ENCODE assay signal across 15 mouse cellular contexts in genomic region chr7:128003098-128003497, GRCm38 (mm10). TPM values are rescaled to one million over a fixed set of nuclear protein-coding genes. Genes with fewer than 3 reads are reported as not detected.
DNase-seq lines count a peak whose midpoint lies in the region; ATAC-seq and TF ChIP-seq lines count a peak whose summit lies in the region.
"Had no signal": no experiment of that assay in that cellular context is flagged by ENCODE, and none has a peak within 500 bp of the region (broad histone marks: within the 10 kb centered on the region; RNA-seq: fewer than 3 reads in every experiment).

No protein-coding gene starts in this region.

- TF ChIP-seq CTCF in intestine, postnatal 0 days (IDR thresholded peaks at IDR 0.05; ENCODE audit: low read depth) = no peak

- no peaks in the 10 kb centered on the region for H3K36me3 ChIP-seq in heart, embryonic 13.5 days
- H3K36me3 ChIP-seq in kidney, embryonic 15.5 days = no peaks in the 10 kb centered on the region
- H3K36me3 ChIP-seq in intestine, embryonic 15.5 days = no peaks in the 10 kb centered on the region
- no peaks in the 10 kb centered on the region for H3K36me3 ChIP-seq in intestine, postnatal 0 days (ENCODE audit: control insufficient read depth, insufficient read depth)
- H3K36me3 ChIP-seq in liver, embryonic 11.5 days (ENCODE audit: control insufficient read depth, insufficient read depth, low read length) = no peaks in the 10 kb centered on the region
- H3K36me3 ChIP-seq: embryonic facial prominence, embryonic 13.5 days; forebrain, embryonic 12.5 days; hindbrain, embryonic 15.5 days had no signal

- peak overlapping the region; percentile 51 for H3K27ac ChIP-seq in heart, embryonic 13.5 days (replicated peaks)
- H3K27ac ChIP-seq in kidney, embryonic 15.5 days = peak overlapping the region; percentile 93
- peak overlapping the region; percentile 91 for H3K27ac ChIP-seq in intestine, embryonic 15.5 days
- H3K27ac ChIP-seq in intestine, postnatal 0 days (ENCODE audit: low read depth, low read length) = peak overlapping the region; percentile 91
- H3K27ac ChIP-seq in liver, embryonic 11.5 days (ENCODE audit: low read depth, low read length) = no peak overlapping the region
- H3K27ac ChIP-seq: embryonic facial prominence, embryonic 13.5 days; forebrain, embryonic 12.5 days; hindbrain, embryonic 15.5 days had no signal

- H3K4me2 ChIP-seq in heart, embryonic 13.5 days = no peak overlapping the region
- H3K4me2 ChIP-seq in kidney, embryonic 15.5 days = no peak overlapping the region
- no peak overlapping the region for H3K4me2 ChIP-seq in intestine, embryonic 15.5 days (replicated peaks)
- H3K4me2 ChIP-seq in intestine, postnatal 0 days (replicated peaks; ENCODE audit: low read depth) = peak overlapping the region; percentile 59; the same call in 1 of the 2 replicates
- no peak overlapping the region for H3K4me2 ChIP-seq in liver, embryonic 11.5 days
- H3K4me2 ChIP-seq: embryonic facial prominence, embryonic 13.5 days; forebrain, embryonic 12.5 days; hindbrain, embryonic 15.5 days had no signal

- no peak overlapping the region for H3K4me3 ChIP-seq in heart, embryonic 13.5 days
- H3K4me3 ChIP-seq in kidney, embryonic 15.5 days (replicated peaks) = no peak overlapping the region
- H3K4me3 ChIP-seq in intestine, embryonic 15.5 days (replicated peaks) = no peak overlapping the region
- no peak overlapping the region for H3K4me3 ChIP-seq in intestine, postnatal 0 days (ENCODE audit: low read depth, low read length)
- H3K4me3 ChIP-seq in liver, embryonic 11.5 days (ENCODE audit: low read depth, low read length) = no peak overlapping the region
- H3K4me3 ChIP-seq: embryonic facial prominence, embryonic 13.5 days; forebrain, embryonic 12.5 days; hindbrain, embryonic 15.5 days had no signal

- no peak for DNase-seq in heart, adult 18-20 months
- DNase-seq in kidney, postnatal 10 days = no peak
- DNase-seq in left cerebral cortex, postnatal 4 days = no peak
- DNase-seq in liver, embryonic 11.5 days (ENCODE audit: low spot score) = no peak
- DNase-seq: adrenal gland, adult 2 months; adrenal gland, postnatal 25 days had no signal

- H3K4me1 ChIP-seq in heart, embryonic 13.5 days = peaks cover 32% of the 10 kb centered on the region
- peaks cover 26% of the 10 kb centered on the region for H3K4me1 ChIP-seq in kidney, embryonic 15.5 days
- H3K4me1 ChIP-seq in intestine, embryonic 15.5 days (replicated peaks) = peaks cover 18% of the 10 kb centered on the region
- H3K4me1 ChIP-seq in intestine, postnatal 0 days (replicated peaks; ENCODE audit: control insufficient read depth, insufficient read depth, low read length) = peaks cover 19% of the 10 kb centered on the region
- 0 out of 2 replicates have a peak, but pooled peaks cover 2% of the 10 kb centered on the region for H3K4me1 ChIP-seq in liver, embryonic 11.5 days (replicated peaks; ENCODE audit: control insufficient read depth, insufficient read depth, low read length)
- H3K4me1 ChIP-seq: hindbrain, embryonic 15.5 days had no signal

- H3K9ac ChIP-seq in heart, embryonic 13.5 days = no peak overlapping the region
- H3K9ac ChIP-seq in kidney, embryonic 15.5 days = no peak overlapping the region
- H3K9ac ChIP-seq in intestine, embryonic 15.5 days = no peak overlapping the region
- H3K9ac ChIP-seq in intestine, postnatal 0 days (ENCODE audit: low read depth, low read length) = no peak overlapping the region
- no peak overlapping the region for H3K9ac ChIP-seq in liver, embryonic 11.5 days (ENCODE audit: low read depth, low read length)
- H3K9ac ChIP-seq: embryonic facial prominence, embryonic 13.5 days; forebrain, embryonic 12.5 days; hindbrain, embryonic 15.5 days had no signal

- no peak for ATAC-seq in heart, embryonic 13.5 days (ENCODE audit: extremely low read depth, insufficient number of reproducible peaks, low FRiP score, low TSS enrichment)
- no peak for ATAC-seq in kidney, embryonic 15.5 days (replicated peaks; ENCODE audit: low FRiP score)
- 0 out of 2 replicates have a peak, but pooled peaks have one; percentile 39 for ATAC-seq in intestine, embryonic 15.5 days
- peak; percentile 67 for ATAC-seq in intestine, postnatal 0 days
- ATAC-seq in liver, embryonic 11.5 days (replicated peaks; ENCODE audit: low FRiP score) = no peak
- ATAC-seq: forebrain, embryonic 16.5 days had no signal

- WGBS in heart, embryonic 13.5 days = 73% methylated on average over 6 of the region's 6 CpGs
- WGBS in kidney, embryonic 15.5 days = 83% methylated on average over 6 of the region's 6 CpGs
- 69% methylated on average over 6 of the region's 6 CpGs for WGBS in intestine, embryonic 15.5 days
- WGBS in intestine, postnatal 0 days = 43% methylated on average over 6 of the region's 6 CpGs
- WGBS in liver, embryonic 11.5 days = 78% methylated on average over 6 of the region's 6 CpGs

- intact Hi-C loops in left cerebral cortex, postnatal 4 days (cut with DNase I) = no loop called here

- H3K27me3 ChIP-seq in heart, embryonic 13.5 days (replicated peaks) = peaks cover 33% of the 10 kb centered on the region; the same call in 1 of the 2 replicates
- H3K27me3 ChIP-seq in kidney, embryonic 15.5 days = peaks cover 9% of the 10 kb centered on the region; the same call in 1 of the 2 replicates
- no peaks in the 10 kb centered on the region for H3K27me3 ChIP-seq in intestine, embryonic 15.5 days (replicated peaks)
- no peaks in the 10 kb centered on the region for H3K27me3 ChIP-seq in intestine, postnatal 0 days (replicated peaks; ENCODE audit: control insufficient read depth, insufficient read depth, low read length)
- H3K27me3 ChIP-seq in liver, embryonic 11.5 days (replicated peaks; ENCODE audit: control insufficient read depth, insufficient read depth, low read length) = peaks cover 12% of the 10 kb centered on the region; the same call in 1 of the 2 replicates
- H3K27me3 ChIP-seq: hindbrain, embryonic 15.5 days had no signal

- no peaks in the 10 kb centered on the region for H3K9me3 ChIP-seq in heart, embryonic 13.5 days
- H3K9me3 ChIP-seq in kidney, embryonic 15.5 days (replicated peaks) = no peaks in the 10 kb centered on the region; the same call in 1 of the 2 replicates
- no peaks in the 10 kb centered on the region for H3K9me3 ChIP-seq in intestine, embryonic 15.5 days
- H3K9me3 ChIP-seq in intestine, postnatal 0 days (ENCODE audit: control insufficient read depth) = no peaks in the 10 kb centered on the region
- no peaks in the 10 kb centered on the region for H3K9me3 ChIP-seq in liver, embryonic 11.5 days (ENCODE audit: control insufficient read depth, low read length)
- H3K9me3 ChIP-seq: embryonic facial prominence, embryonic 13.5 days; forebrain, embryonic 12.5 days; hindbrain, embryonic 15.5 days had no signal

RNA-seq across cellular contexts. Expression of gene Trim72, which starts 0.7 kb away (rescaled TPM):
- 0.76 and 1.0 TPM in 2 replicates for polyA plus RNA-seq in heart, embryonic 13.5 days (2015; fragmentation: Nextera tagmentation; extraction: Ambion mirVana)
- 100 to 1,000 TPM; 279 to 317 TPM for total RNA-seq in heart, adult 18-20 months (2021)
- 0.31 and 0.60 TPM in 2 replicates for polyA plus RNA-seq in kidney, embryonic 15.5 days (2015; fragmentation: Nextera tagmentation; extraction: Ambion mirVana)
- 0.19 and 0.53 TPM in 2 replicates for polyA plus RNA-seq in intestine, embryonic 15.5 days (2015; fragmentation: Nextera tagmentation; extraction: Ambion mirVana)
- 0.29 and 0.47 TPM in 2 replicates for polyA plus RNA-seq in intestine, postnatal 0 days (2015; fragmentation: Nextera tagmentation; extraction: Ambion mirVana)
- under 1 TPM; 0.26 to 0.56 TPM for total RNA-seq in left cerebral cortex, postnatal 4 days (2021)
- polyA plus RNA-seq in liver, embryonic 11.5 days (2014; fragmentation: Nextera tagmentation; extraction: Ambion mirVana) = not detected in 2 replicates
- polyA plus RNA-seq: forebrain, embryonic 12.5 days; forebrain, embryonic 16.5 days; hindbrain, embryonic 11.5 days; hindbrain, embryonic 15.5 days had no signal

RNA-seq across cellular contexts. Expression of gene Pycard, which starts 9.4 kb away (rescaled TPM):
- 39.1 and 42.6 TPM in 2 replicates for polyA plus RNA-seq in heart, embryonic 13.5 days (2015; fragmentation: Nextera tagmentation; extraction: Ambion mirVana)
- total RNA-seq in heart, adult 18-20 months (2021) = 10 to 100 TPM in 1 of 2 experiments, 1 to 10 TPM in 1; 9.0 to 10.5 TPM
- polyA plus RNA-seq in kidney, embryonic 15.5 days (2015; fragmentation: Nextera tagmentation; extraction: Ambion mirVana) = 43.9 and 45.1 TPM in 2 replicates
- 418 and 480 TPM in 2 replicates for polyA plus RNA-seq in intestine, embryonic 15.5 days (2015; fragmentation: Nextera tagmentation; extraction: Ambion mirVana)
- 537 and 545 TPM in 2 replicates for polyA plus RNA-seq in intestine, postnatal 0 days (2015; fragmentation: Nextera tagmentation; extraction: Ambion mirVana)
- total RNA-seq in left cerebral cortex, postnatal 4 days (2021) = 1 to 10 TPM; 2.4 to 3.3 TPM
- 46.3 and 51.1 TPM in 2 replicates for polyA plus RNA-seq in liver, embryonic 11.5 days (2014; fragmentation: Nextera tagmentation; extraction: Ambion mirVana)

RNA-seq across cellular contexts. Expression of gene Fus, which starts 35.8 kb away (rescaled TPM):
- polyA plus RNA-seq in heart, embryonic 13.5 days (2015; fragmentation: Nextera tagmentation; extraction: Ambion mirVana) = 310 and 313 TPM in 2 replicates
- 100 to 1,000 TPM; 108 to 156 TPM for total RNA-seq in heart, adult 18-20 months (2021)
- 421 and 440 TPM in 2 replicates for polyA plus RNA-seq in kidney, embryonic 15.5 days (2015; fragmentation: Nextera tagmentation; extraction: Ambion mirVana)
- polyA plus RNA-seq in intestine, embryonic 15.5 days (2015; fragmentation: Nextera tagmentation; extraction: Ambion mirVana) = 306 and 315 TPM in 2 replicates
- polyA plus RNA-seq in intestine, postnatal 0 days (2015; fragmentation: Nextera tagmentation; extraction: Ambion mirVana) = 120 and 132 TPM in 2 replicates
- 100 to 1,000 TPM; 504 to 524 TPM for total RNA-seq in left cerebral cortex, postnatal 4 days (2021)
- polyA plus RNA-seq in liver, embryonic 11.5 days (2014; fragmentation: Nextera tagmentation; extraction: Ambion mirVana) = 28.1 and 34.4 TPM in 2 replicates

RNA-seq across cellular contexts. Expression of gene Prss36, which starts 56.6 kb away (rescaled TPM):
- 8.4 and 8.6 TPM in 2 replicates for polyA plus RNA-seq in heart, embryonic 13.5 days (2015; fragmentation: Nextera tagmentation; extraction: Ambion mirVana)
- 1 to 10 TPM; 8.5 to 9.3 TPM for total RNA-seq in heart, adult 18-20 months (2021)
- polyA plus RNA-seq in kidney, embryonic 15.5 days (2015; fragmentation: Nextera tagmentation; extraction: Ambion mirVana) = 11.5 and 12.4 TPM in 2 replicates
- 8.2 and 9.6 TPM in 2 replicates for polyA plus RNA-seq in intestine, embryonic 15.5 days (2015; fragmentation: Nextera tagmentation; extraction: Ambion mirVana)
- 6.3 and 6.6 TPM in 2 replicates for polyA plus RNA-seq in intestine, postnatal 0 days (2015; fragmentation: Nextera tagmentation; extraction: Ambion mirVana)
- total RNA-seq in left cerebral cortex, postnatal 4 days (2021) = 10 to 100 TPM; 13.5 to 15.5 TPM
- 7.9 and 9.4 TPM in 2 replicates for polyA plus RNA-seq in liver, embryonic 11.5 days (2014; fragmentation: Nextera tagmentation; extraction: Ambion mirVana)

RNA-seq across cellular contexts. Expression of gene Itgam, which starts 59.3 kb away (rescaled TPM):
- 0.31 and 0.51 TPM in 2 replicates for polyA plus RNA-seq in heart, embryonic 13.5 days (2015; fragmentation: Nextera tagmentation; extraction: Ambion mirVana)
- total RNA-seq in heart, adult 18-20 months (2021) = 1 to 10 TPM; 5.4 to 6.0 TPM
- polyA plus RNA-seq in kidney, embryonic 15.5 days (2015; fragmentation: Nextera tagmentation; extraction: Ambion mirVana) = 1.2 and 1.4 TPM in 2 replicates
- polyA plus RNA-seq in intestine, embryonic 15.5 days (2015; fragmentation: Nextera tagmentation; extraction: Ambion mirVana) = 2.1 TPM in 2 replicates
- polyA plus RNA-seq in intestine, postnatal 0 days (2015; fragmentation: Nextera tagmentation; extraction: Ambion mirVana) = 0.70 and 0.88 TPM in 2 replicates
- total RNA-seq in left cerebral cortex, postnatal 4 days (2021) = 1 to 10 TPM; 2.1 to 2.2 TPM
- 1.8 and 1.9 TPM in 2 replicates for polyA plus RNA-seq in liver, embryonic 11.5 days (2014; fragmentation: Nextera tagmentation; extraction: Ambion mirVana)

Comparison
In these comparisons a context has a peak if more than half of its experiments do, and no peak if none do; other contexts are left out.
1. ATAC-seq: peak in intestine, embryonic 15.5 days (single experiment) and intestine, postnatal 0 days (single experiment); none in heart, embryonic 13.5 days (single experiment), kidney, embryonic 15.5 days (single experiment) and liver, embryonic 11.5 days (single experiment).